Mouse (Mus musculus) MEL (cell line): ENCODE measurements at regions not wholly inside any gene's neighbourhood (a gene's known extent, or its start where the extent isn't known, plus 50 kb on each side); places are given as distances from the start of the nearest gene placed in this dataset.

ENCODE experiments used
- DNase-seq: peaks from one replicate; pipeline ENCODE4 v3.0.0; 2011; ENCODE audit warnings: low read depth, low spot score
- H3K27ac ChIP-seq: 2 replicates; pipeline ENCODE4 v1.5.1; 2012; ENCODE audit warnings: low read depth, mild to moderate bottlenecking, control low read depth, low read length, moderate library complexity; ENCODE audit not compliant: control insufficient read depth
- H3K27me3 ChIP-seq, 2 experiments: fragments of 150-350 bp in 1 of 2; sonication (generic) in 1 of 2; 2 replicates each; pipeline ENCODE4 v1.6.1; 2012; ENCODE audit warnings: low read length in 2 of 2, mild to moderate bottlenecking in 2 of 2, improper control_type of control experiment in 1 of 2, moderate library complexity in 1 of 2; ENCODE audit not compliant: insufficient read depth in 2 of 2, control insufficient read depth in 1 of 2
- H3K36me3 ChIP-seq, 2 experiments: 2 replicates each; pipeline ENCODE4 v1.6.1; 2012 to 2014; ENCODE audit warnings: low read length in 2 of 2, improper control_type of control experiment in 1 of 2, inconsistent platforms in 1 of 2, mild to moderate bottlenecking in 1 of 2; ENCODE audit not compliant: insufficient read depth in 2 of 2, control insufficient read depth in 1 of 2
- H3K4me1 ChIP-seq, 2 experiments: fragments of 150-350 bp in 1 of 2; sonication (generic) in 1 of 2; 2 replicates each; pipeline ENCODE4 v1.6.1; 2012; ENCODE audit warnings: low read length in 2 of 2, improper control_type of control experiment in 1 of 2, mild to moderate bottlenecking in 1 of 2; ENCODE audit not compliant: insufficient read depth in 2 of 2, control insufficient read depth in 1 of 2
- H3K4me3 ChIP-seq, 2 experiments: fragments of 150-350 bp in 1 of 2; sonication (generic) in 1 of 2; 2 replicates each; pipeline ENCODE4 v1.5.1; 2012; ENCODE audit warnings: low read depth in 2 of 2, low read length in 2 of 2, mild to moderate bottlenecking in 2 of 2, moderate library complexity in 2 of 2, control low read depth in 1 of 2, improper control_type of control experiment in 1 of 2; ENCODE audit not compliant: control insufficient read depth in 1 of 2, insufficient read depth in 1 of 2
- H3K79me2 ChIP-seq: 2 replicates; pipeline ENCODE4 v1.6.1; 2012; ENCODE audit warnings: mild to moderate bottlenecking, low read length, moderate library complexity; ENCODE audit not compliant: control insufficient read depth, poor library complexity, insufficient read depth
- H3K9ac ChIP-seq: 2 replicates; pipeline ENCODE4 v1.6.1; 2012; ENCODE audit warnings: low read depth, mild to moderate bottlenecking, control low read depth, low read length, moderate library complexity; ENCODE audit not compliant: control insufficient read depth, poor library complexity, severe bottlenecking
- H3K9me3 ChIP-seq: fragments of 150-350 bp; sonication (generic); replicated peaks from 2 replicates; pipeline ENCODE4 v1.6.1; 2012; ENCODE audit warnings: mild to moderate bottlenecking, low read length, improper control_type of control experiment, moderate library complexity; ENCODE audit not compliant: insufficient read depth
- GABPA ChIP-seq: IDR thresholded peaks from 2 replicates; pipeline ENCODE4 v1.6.1; 2012; ENCODE audit warnings: low read depth, mild to moderate bottlenecking, inconsistent platforms, low read length, improper control_type of control experiment, moderate library complexity
- POLR2AphosphoS2 ChIP-seq: IDR thresholded peaks from 2 replicates; pipeline ENCODE4 v1.6.1; 2011; ENCODE audit warnings: low read length, improper control_type of control experiment
- POLR2AphosphoS5 ChIP-seq: IDR thresholded peaks from 2 replicates; pipeline ENCODE4 v1.6.1; 2012; ENCODE audit warnings: low read depth, borderline replicate concordance, mild to moderate bottlenecking, inconsistent platforms, low read length, moderate library complexity, mixed read lengths
- ZNF384 ChIP-seq: IDR thresholded peaks from 2 replicates; pipeline ENCODE4 v1.6.1; 2012; ENCODE audit warnings: low read depth, mild to moderate bottlenecking, inconsistent platforms, low read length, improper control_type of control experiment

DNA sequence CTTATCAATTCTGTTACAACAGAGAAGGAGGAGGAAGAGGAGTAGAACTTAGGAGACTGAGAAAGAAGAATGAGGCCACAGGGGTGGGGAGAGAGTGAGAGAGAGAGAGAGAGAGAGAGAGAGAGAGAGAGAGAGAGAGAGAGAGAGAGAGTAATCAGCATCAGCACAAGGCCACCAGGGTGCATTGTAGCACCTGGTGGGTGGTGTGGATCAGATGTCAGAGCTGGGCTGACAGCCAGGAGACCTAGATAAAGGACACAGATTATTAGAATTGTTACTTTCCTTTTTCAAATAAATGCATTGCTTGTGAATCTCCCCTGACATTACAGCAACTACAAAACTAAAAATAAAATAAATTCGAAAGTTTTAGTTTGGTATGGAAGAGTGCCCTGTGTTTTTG is 233.7 kb downstream of the Cdh7 start (continued):
- no peak for TF ChIP-seq POLR2AphosphoS5

- no peak for DNase-seq
- Histone ChIP-seq H3K27me3 (no peaks in the 10 kb centered on the region), H3K79me2 (no peaks in the 10 kb centered on the region), H3K9me3 (no peaks in the 10 kb centered on the region), H3K36me3 (no peaks in the 10 kb centered on the region), H3K4me3 (no peak overlapping the region), H3K27ac (no peak overlapping the region), H3K4me1 (no peaks in the 10 kb centered on the region), H3K9ac (no peak overlapping the region)
- TF ChIP-seq POLR2AphosphoS2: no peak
- TF ChIP-seq GABPA: no peak
- TF ChIP-seq ZNF384: no peak
These were observed 264.0 kb downstream of the Cdh7 start for GRCm38 (mm10) chr1:110246218-110246617.
